Mouse (Mus musculus) limb, embryonic 14.5 days (tissue): ENCODE results near the gene Rsrc1. TPM values are rescaled to one million over a fixed set of nuclear protein-coding genes. Genes with fewer than 3 reads are reported as not detected.
A peak's percentile ranks its signal among the peaks of the same experiment; 100 is the strongest.
"Not testable (repeated sequence)": the region's sequence is repeated elsewhere in the genome, so short reads cannot be mapped to it uniquely, and the experiment has no call there.

Experiments used
- ATAC-seq: fragments of 200-750 bp; cut with Nextera tagmentation; 2 replicates; pipeline ENCODE4 v1.8.0; 2017; ENCODE audit warnings: low read depth, moderate number of reproducible peaks, moderate TSS enrichment; ENCODE audit not compliant: low FRiP score
- DNase-seq: peaks from one replicate; pipeline ENCODE4 v3.0.0-alpha.2; 2015; ENCODE audit warnings: low spot score
- H3K27ac ChIP-seq: fragments of 300-500 bp; sonication (generic); replicated peaks from 2 replicates; pipeline ENCODE4 v1.5.1; 2014; ENCODE audit warnings: low read depth, mild to moderate bottlenecking, low read length, moderate library complexity, mixed read lengths
- H3K27me3 ChIP-seq: fragments of 300-500 bp; sonication (generic); 2 replicates; pipeline ENCODE4 v1.6.1; 2014; ENCODE audit warnings: low read length, mixed read lengths; ENCODE audit not compliant: control insufficient read depth, insufficient read depth
- H3K36me3 ChIP-seq: fragments of 300-500 bp; sonication (generic); 2 replicates; pipeline ENCODE4 v1.6.1; 2014; ENCODE audit warnings: mild to moderate bottlenecking, low read length, moderate library complexity, mixed read lengths; ENCODE audit not compliant: control insufficient read depth, insufficient read depth
- H3K4me1 ChIP-seq: fragments of 300-500 bp; sonication (generic); 2 replicates; pipeline ENCODE4 v1.6.1; 2014; ENCODE audit warnings: antibody characterized with exemption, low read length, mixed read lengths; ENCODE audit not compliant: control insufficient read depth, insufficient read depth
- H3K4me2 ChIP-seq: fragments of 300-500 bp; sonication (generic); replicated peaks from 2 replicates; pipeline ENCODE4 v1.6.1; 2014; ENCODE audit warnings: low read depth, mild to moderate bottlenecking, low read length, moderate library complexity; ENCODE audit not compliant: severe bottlenecking
- H3K4me3 ChIP-seq: fragments of 300-500 bp; sonication (generic); replicated peaks from 2 replicates; pipeline ENCODE4 v1.5.1; 2014; ENCODE audit warnings: low read length
- H3K9ac ChIP-seq: fragments of 300-500 bp; sonication (generic); 2 replicates; pipeline ENCODE4 v1.6.1; 2014; ENCODE audit warnings: mild to moderate bottlenecking, low read depth, low read length, moderate library complexity; ENCODE audit not compliant: severe bottlenecking
- H3K9me3 ChIP-seq: fragments of 300-500 bp; sonication (generic); 2 replicates; pipeline ENCODE4 v1.6.1; 2016; ENCODE audit warnings: low read length; ENCODE audit not compliant: control insufficient read depth
- POLR2A ChIP-seq: fragments of 200-500 bp; IDR thresholded peaks from 2 replicates; pipeline ENCODE4 v1.8.0; 2012; ENCODE audit warnings: inconsistent platforms, mild to moderate bottlenecking, moderate library complexity, borderline replicate concordance; ENCODE audit not compliant: insufficient read depth, insufficient read length; ENCODE audit errors: extremely low read depth
- WGBS: fragments of 180-500 bp; shearing (Covaris S2); extraction: QIAGEN DNeasy Blood & Tissue Kit; methylation state at CpG from one replicate; pipeline ENCODE4 v1.1.7; 2014; 5-methylcytosine and 5-hydroxymethylcytosine counted together
- polyA plus RNA-seq, 2 experiments: library from polyadenylated mRNA; depleted of rRNA in 1 of 2; stranded (reverse) in 1 of 2; unstranded in 1 of 2; fragments of >200 nt; fragmentation: Nextera tagmentation in 1 of 2; extraction: Ambion mirVana in 1 of 2; gene quantifications; 2 replicates each; pipeline versions ENCODE4 v1.2.1 to v1.2.3; 2012 to 2014

Gene Rsrc1
- polyA plus RNA-seq, 2 experiments = 22.9 to 41.8 TPM

GRCm38 (mm10) chr3:67147246-67147645, 166.1 kb downstream of the Rsrc1 start:
- H3K9ac ChIP-seq = no peak overlapping the region
- no peak overlapping the region for H3K4me3 ChIP-seq
- ATAC-seq (no peak), DNase-seq (no peak)
- H3K4me2 ChIP-seq = no peak overlapping the region
- H3K4me1 ChIP-seq = no peaks in the 10 kb centered on the region
- no peak overlapping the region for H3K27ac ChIP-seq
- H3K27me3 ChIP-seq = no peaks in the 10 kb centered on the region
- 72% methylated on average over 3 of the region's 3 CpGs for WGBS
- TF ChIP-seq POLR2A = no peak
- no peaks in the 10 kb centered on the region for H3K36me3 ChIP-seq
- H3K9me3 ChIP-seq = peaks cover 3% of the 10 kb centered on the region; the same call in 1 of the 2 replicates

GRCm38 (mm10) chr3:67197179-67197578, 216.0 kb downstream of the Rsrc1 start:
- H3K27me3 ChIP-seq = no peaks in the 10 kb centered on the region
- TF ChIP-seq POLR2A = no peak
- H3K9me3 ChIP-seq = no peaks in the 10 kb centered on the region
- no peaks in the 10 kb centered on the region for H3K36me3 ChIP-seq
- no peak overlapping the region for H3K4me3 ChIP-seq
- H3K4me2 ChIP-seq = no peak overlapping the region
- peak; percentile 16 for DNase-seq
- no peak overlapping the region for H3K27ac ChIP-seq
- no peak for ATAC-seq
- 43% methylated on average over 3 of the region's 3 CpGs for WGBS
- no peak overlapping the region for H3K9ac ChIP-seq
- no peaks in the 10 kb centered on the region for H3K4me1 ChIP-seq

- no peaks in the 10 kb centered on the region for H3K27me3 ChIP-seq
- no peak overlapping the region for H3K9ac ChIP-seq
- no peaks in the 10 kb centered on the region for H3K4me1 ChIP-seq
- H3K4me3 ChIP-seq = no peak overlapping the region
- WGBS = 19% methylated on average over 1 of the region's 1 CpGs
- H3K4me2 ChIP-seq = no peak overlapping the region
- H3K9me3 ChIP-seq = no peaks in the 10 kb centered on the region
- DNase-seq (no peak), ATAC-seq (no peak)
- no peak for TF ChIP-seq POLR2A
- H3K27ac ChIP-seq = no peak overlapping the region
- no peaks in the 10 kb centered on the region for H3K36me3 ChIP-seq
Measured at GRCm38 (mm10) chr3:67213047-67213457, 231.9 kb downstream of the Rsrc1 start.

GRCm38 (mm10) chr3:67232617-67233241, 251.5 kb downstream of the Rsrc1 start:
- no peak overlapping the region for H3K4me2 ChIP-seq
- no peak overlapping the region for H3K4me3 ChIP-seq
- no peaks in the 10 kb centered on the region for H3K27me3 ChIP-seq
- no peak overlapping the region for H3K27ac ChIP-seq
- no peak for TF ChIP-seq POLR2A
- ATAC-seq (no peak), DNase-seq (no peak)
- WGBS = 61% methylated on average over 3 of the region's 3 CpGs
- H3K9me3 ChIP-seq = no peaks in the 10 kb centered on the region
- no peak overlapping the region for H3K9ac ChIP-seq
- no peaks in the 10 kb centered on the region for H3K36me3 ChIP-seq
- no peaks in the 10 kb centered on the region for H3K4me1 ChIP-seq

- H3K4me1 ChIP-seq, H3K27ac ChIP-seq, H3K4me3 ChIP-seq, H3K36me3 ChIP-seq, ATAC-seq, H3K9ac ChIP-seq, H3K27me3 ChIP-seq, DNase-seq, H3K9me3 ChIP-seq, H3K4me2 ChIP-seq: not testable (repeated sequence)
- 86% methylated on average over 10 of the region's 10 CpGs for WGBS
Measured at GRCm38 (mm10) chr3:67242451-67242850, 261.3 kb downstream of the Rsrc1 start.

- no peak for TF ChIP-seq POLR2A
- no peak for ATAC-seq
- peak; percentile 63 for DNase-seq
- 53% methylated on average over 3 of the region's 3 CpGs for WGBS
- Histone ChIP-seq H3K4me3 (no peak overlapping the region), H3K27me3 (no peaks in the 10 kb centered on the region), H3K27ac (no peak overlapping the region), H3K36me3 (no peaks in the 10 kb centered on the region), H3K4me1 (no peaks in the 10 kb centered on the region), H3K9me3 (no peaks in the 10 kb centered on the region), H3K9ac (no peak overlapping the region), H3K4me2 (no peak overlapping the region)
Measured at GRCm38 (mm10) chr3:67267448-67267847, 286.3 kb downstream of the Rsrc1 start.
